Mouse (Mus musculus) ovary, adult 18-20 months (tissue): ENCODE measurements around the gene Eml2.
"Not testable (repeated sequence)": the region's sequence is repeated elsewhere in the genome, so short reads cannot be mapped to it uniquely, and the experiment has no call there.

ENCODE experiments used
- DNase-seq: peaks from one replicate; pipeline ENCODE4 v3.0.0; 2022; ENCODE audit warnings: low spot score, mixed read lengths

Gene Eml2

DNA sequence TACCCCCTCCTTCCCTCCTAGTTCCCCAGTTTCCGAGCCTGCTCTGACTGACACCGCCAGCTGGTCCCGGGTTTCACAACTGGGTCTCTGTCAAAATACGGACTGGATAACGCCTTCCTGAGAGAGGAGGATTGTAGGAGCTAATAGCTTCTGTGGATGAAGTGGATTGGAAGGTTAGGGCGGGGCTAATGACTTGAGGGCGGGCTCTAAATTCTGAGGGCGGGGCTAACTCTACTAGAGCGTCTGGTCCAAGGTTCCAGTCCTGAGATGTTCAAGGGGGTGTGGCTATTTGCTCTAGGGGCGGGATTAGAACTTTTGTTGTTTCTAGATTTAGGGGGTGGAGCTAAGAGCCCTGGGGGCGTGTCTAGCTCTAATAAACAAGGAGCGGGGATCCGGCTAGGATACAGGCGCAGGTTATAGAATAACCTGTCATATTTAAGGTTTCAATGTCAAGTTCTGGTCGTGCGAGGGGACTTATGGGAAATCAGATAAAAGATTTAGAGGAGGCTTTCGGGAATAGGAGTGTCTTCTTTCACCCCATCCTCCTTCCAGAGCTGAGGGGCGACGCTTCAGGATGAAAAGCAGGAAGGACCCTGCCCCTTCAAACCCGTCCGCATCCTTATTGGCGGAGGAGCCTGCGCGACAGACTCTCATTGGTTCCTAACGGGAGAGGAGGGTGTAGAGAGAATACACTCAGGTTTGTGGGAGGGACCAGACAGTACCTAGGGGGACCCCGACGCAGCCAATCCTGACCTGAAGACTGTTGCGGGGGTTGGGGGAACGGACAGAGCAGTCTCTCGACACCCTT is at the start of gene Eml2:
Eml2 (plus strand) TSS at position 714 of the 808 bp plus-strand sequence.
- DNase-seq = no peak

DNA sequence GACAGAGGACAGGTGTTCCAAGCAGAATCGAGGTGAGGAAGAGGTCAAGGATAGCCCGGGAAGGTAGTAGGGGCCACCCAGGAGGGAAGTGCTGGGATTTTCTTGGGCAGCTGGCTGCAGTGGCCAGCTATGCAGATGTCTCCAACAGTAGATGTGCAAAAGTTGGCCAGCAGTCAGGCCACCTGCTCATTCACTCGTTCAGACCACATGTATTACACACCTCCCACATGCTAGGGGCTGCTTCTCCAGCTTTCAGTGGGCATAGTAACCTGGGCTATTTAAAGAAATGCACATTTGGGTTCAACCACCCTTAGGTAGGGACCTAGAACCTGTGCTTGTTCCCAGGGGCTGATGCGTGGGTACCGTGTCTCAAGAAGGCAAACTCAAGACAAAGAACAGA is 48.5 kb upstream of the Eml2 start:
- DNase-seq = no peak

DNA sequence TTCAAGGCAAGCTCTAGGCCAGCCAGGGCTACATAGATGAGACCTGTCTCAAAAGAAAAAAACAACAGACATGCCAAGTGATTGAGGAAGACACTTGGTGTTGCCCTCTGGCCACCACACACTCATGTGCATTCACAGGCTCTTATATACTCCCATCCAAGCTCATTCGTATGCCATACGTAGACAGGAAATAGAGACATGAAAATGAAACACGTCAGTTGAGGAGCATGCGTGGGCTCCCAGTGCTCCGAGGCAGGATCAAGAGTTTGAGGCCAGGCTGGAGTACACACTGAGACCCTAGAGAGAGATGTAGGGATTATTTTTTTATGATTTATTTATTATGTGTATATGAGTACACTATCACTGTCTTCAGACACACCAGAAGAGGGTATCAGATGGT is 46.8 kb upstream of the Eml2 start:
- no peak for DNase-seq

DNA sequence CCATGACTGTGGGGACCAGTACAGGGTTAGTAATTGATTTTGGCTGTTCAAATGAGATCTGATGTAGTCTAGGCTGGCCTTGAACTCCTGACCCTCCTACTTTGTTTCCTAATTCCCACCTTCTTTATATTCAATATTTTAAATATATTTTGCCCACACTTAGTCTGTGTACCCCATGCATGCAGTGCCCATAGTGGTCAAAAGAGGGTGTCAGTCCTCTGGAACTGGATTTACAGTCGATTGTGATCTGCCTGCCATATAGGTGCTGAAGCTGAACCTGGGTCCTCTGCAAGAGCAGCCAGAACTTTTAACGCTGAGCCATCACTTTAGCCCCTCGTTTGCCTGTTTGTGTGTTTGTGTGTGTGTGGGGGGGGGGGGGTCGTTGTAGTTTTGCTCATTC is 45.6 kb upstream of the Eml2 start:
- no peak for DNase-seq

DNA sequence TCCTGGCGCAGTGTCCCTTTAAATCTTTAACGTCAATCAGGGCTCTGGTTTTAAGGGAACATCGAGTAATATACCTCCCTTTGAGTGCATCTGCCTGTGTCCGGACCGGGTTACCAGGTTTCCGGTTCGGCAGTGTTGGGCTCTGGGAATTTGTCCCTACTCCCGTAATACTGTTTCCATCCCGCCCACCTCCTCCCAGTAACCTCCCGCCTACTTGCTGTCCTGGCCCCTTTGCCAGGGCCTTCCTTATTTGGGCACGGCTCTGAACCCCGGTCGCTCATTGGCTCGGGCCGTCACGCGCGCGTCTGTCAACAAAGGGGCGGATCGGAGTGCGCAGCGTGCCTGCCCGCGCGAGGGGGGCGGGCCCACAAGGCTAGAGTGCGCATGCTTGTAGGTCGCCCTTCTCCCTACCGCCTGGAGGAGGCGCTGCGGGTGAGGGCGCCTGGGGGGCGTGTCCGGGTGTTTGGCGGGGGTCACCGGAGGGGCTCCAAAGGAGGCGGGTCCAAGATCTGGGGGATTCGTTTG is 44.8 kb upstream of the Eml2 start:
- DNase-seq = peak; percentile 98

DNA sequence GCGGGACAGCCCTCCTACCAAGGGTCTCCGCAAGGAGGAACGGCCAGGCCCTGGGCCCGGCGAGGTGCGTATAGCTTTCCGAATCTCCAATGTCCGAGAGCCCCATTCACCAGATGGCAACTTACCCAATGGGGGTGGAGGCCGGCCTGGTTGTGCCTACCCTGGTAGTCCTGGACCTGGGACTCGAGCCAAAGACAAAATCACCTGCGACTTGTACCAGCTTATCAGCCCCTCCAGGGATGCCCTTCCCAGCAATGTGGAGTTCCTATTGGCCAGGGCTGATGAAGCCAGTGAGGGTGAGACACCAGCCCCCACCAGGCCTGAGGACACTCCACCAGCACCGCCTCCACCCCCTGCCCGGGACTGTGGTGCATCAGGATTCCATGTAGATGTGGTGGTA is 40.1 kb upstream of the Eml2 start:
- no peak for DNase-seq

DNA sequence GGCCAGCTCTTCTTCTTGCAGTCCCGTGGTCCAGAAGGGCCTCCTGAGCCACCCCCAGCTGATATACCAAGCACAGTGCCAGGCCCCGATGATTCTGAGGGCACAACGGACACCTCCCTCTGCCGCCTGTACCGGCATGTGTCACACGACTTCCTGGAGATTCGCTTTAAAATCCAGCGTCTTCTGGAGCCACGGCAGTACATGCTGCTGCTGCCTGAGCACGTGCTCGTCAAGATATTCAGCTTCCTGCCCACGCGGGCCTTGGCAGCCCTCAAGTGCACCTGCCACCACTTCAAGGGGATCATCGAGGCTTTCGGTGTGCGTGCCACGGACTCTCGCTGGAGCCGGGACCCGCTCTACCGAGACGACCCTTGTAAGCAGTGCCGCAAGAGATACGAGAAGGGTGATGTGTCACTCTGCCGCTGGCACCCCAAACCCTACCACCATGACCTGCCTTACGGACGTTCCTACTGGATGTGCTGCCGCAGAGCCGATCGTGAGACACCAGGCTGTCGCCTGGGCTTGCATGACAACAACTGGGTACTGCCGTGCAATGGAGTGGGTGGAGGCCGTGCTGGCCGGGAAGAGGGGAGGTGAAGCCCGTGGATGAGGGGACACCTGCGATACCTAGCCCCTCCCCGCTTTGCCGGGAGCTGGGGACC is 39.4 kb upstream of the Eml2 start:
- DNase-seq = no peak

DNA sequence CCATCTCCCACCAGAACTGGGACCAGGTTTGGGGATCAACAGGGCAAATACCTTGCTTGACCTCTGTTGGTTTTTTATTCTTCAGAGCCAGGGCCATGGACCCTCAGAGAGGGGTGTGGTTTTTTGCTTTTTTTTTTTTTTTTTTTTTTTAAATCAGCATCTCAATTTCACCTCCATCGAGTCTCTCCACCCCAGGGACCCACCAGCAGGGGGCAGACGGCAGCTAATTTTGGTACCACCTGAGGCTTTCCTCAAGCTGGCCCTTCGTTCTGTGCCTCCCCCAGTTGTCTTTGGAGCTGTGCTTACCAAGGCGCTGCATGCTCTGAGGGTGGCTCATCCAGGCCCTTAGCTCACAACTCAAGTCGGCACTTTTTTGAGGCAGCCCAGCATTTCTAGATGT is 38.8 kb upstream of the Eml2 start:
- no peak for DNase-seq

DNA sequence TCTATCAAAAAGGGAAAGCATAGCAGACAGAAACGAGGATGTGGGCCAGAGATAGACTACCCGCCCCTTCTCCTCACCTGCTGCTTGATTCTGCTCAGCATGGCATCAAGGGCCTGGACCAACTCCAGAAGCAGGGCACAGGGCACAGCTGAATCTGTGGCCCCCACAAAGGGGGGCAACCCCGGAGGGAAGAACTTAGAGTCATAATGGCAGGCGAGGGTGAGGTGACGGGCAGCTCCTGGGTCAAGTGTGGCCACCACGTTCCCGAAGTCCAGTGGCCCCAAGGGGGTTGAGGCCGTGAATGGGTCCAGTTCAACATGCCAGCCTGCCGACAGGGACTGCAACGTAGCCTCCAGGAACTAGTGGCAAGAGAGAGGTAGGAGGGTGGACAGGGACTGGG is 29.4 kb upstream of the Eml2 start:
- DNase-seq = no peak

DNA sequence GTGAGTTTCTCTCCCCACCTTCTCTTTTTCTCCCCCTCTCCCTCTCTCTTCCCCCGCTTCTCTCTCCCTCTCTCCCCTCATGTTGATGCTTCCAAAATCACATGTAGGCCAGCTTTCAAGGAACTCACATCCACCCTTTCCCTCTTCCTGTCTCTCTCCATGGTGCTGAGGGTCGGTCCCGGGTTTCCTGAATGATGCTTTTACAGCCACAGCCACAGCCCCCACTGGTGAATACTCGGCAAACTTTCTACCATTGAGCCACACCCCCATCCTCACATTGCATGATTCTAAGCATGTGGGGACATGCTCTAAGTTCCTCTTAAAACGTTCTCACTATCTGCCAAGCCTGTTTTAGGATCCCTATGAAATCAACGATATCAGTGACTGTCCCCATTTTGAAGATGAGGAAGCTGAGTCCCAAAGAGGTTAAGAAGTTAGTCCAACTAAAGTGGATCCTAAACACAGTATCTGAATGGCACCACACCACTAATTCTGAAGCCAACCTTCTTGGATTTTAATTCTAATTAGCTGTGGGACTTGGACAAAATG is 28.6 kb upstream of the Eml2 start:
- no peak for DNase-seq

DNA sequence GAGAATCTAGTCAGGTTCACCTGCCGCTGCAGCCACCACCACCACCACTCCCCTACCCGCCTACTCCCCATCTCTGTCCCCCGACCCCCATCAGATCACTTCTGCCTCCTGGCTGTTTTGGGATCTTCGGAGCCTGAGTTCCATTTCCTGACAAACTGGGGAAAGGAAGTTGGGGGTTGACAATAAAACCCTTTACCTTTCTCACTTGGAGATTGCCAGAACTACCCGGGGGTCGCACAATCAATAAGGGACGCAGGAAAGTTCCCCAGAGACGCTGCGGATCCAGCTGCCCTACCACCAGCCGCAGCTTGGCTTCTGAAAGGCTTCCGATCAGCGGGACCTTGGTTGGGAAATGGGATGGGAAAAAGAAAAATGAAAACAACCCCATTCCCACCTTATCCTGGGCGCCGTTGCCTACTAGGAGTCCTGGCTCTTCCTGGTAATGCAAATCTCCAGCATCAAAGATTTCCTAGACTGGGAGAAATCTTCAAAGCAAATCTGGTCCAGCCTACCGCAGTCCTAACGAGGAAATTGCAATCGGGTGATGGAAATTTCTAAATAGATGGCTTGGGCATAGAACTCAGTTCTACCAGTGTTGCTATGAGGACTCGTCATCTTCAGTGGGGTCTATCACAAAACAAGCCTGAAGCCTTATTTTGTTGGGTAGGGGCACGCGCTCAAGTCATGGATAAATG is 27.9 kb upstream of the Eml2 start:
- no peak for DNase-seq

DNA sequence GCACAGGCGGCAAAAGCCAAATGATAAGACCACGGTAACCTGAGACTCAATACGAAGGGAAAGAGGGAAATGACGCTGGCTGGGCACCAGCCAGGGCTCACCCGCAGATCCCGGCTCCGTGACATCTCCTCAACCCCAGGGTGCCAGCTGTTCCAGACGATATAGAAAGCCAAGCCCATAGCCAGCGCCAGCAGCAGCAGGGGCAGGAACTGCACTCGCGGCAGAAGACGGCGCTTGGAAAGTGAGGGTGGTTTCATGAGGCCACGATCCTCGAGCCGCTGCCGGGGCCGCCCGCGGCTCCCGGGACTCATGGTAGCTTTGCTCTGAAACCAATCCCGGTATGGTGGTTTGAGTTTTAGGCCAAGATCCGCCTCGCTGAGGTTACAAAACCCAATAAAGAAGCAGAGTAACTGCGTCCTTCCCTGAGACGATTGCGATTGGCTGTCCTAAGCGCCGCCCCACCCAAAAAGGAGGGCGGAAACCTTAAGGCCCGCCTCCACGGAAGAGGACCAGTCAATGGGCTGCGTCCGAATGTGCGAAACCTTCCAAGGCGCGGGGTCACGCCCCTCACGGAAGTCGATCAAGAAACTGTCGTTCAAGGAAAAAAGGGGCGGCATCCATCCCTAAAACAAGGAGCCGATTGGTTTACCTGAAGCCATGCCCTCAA is 27.2 kb upstream of the Eml2 start, which contains the start of gene Qpctl:
Qpctl (minus strand) TSS at position 417 of the 667 bp plus-strand sequence.
- DNase-seq = peak; percentile 99

DNA sequence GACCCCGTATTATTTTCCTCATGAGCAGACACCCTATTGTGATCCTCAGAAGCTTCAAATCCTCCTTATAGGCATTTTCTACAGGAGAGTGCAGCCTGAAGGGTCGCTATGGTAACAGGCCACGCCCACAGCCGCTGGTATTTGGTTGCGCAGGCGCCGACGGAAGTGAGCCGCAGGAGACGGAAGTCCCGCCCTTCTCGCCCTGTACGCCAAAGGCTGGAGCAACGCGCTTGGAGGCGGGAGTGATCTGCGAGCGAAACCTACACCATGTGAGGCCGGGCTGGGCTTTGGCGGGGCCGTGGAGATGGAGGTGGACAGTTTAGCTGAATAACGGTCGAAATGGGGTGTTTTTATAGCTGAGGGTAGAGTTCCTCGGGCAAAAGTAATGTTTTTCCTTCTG is 26.6 kb upstream of the Eml2 start, which contains the start of gene Snrpd2:
Snrpd2 (plus strand) TSS at position 97 of the 400 bp plus-strand sequence.
- peak; percentile 90 for DNase-seq

DNA sequence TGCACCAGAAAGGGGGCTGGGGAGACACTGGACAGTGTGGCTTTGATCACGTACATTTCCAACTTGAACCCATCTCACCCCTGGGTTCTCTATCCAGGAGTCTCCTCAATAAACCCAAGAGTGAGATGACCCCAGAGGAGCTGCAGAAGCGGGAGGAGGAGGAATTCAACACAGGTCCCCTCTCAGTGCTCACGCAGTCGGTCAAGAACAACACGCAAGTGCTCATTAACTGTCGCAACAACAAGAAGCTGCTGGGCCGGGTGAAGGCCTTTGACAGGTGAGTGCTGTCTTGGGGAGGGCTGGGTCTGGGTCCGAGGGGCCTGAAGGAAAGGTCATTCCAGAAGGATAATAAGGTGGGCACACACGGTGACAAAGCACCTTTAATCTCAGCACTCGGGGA is 25.1 kb upstream of the Eml2 start:
- DNase-seq = not testable (repeated sequence)

DNA sequence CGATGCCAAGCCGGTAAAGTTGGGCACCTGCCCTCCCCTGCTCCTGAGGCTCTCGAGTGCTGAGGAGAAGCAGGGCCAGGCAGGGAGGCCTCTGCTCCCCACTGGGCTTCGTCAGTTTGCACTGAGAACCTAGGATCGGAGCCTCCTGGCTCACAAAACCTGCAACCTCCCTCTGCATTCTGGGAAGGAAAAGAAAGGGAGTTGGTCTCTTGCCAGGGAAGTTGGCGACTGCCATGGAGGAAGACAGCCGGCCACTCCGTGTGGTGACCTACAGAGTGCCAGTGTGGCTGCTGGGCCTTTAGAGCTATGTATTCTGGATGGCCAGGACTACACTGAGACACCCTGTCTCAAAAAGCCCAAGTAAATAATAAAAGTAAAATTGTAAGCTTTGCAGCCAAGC is 21.4 kb upstream of the Eml2 start:
- no peak for DNase-seq

DNA sequence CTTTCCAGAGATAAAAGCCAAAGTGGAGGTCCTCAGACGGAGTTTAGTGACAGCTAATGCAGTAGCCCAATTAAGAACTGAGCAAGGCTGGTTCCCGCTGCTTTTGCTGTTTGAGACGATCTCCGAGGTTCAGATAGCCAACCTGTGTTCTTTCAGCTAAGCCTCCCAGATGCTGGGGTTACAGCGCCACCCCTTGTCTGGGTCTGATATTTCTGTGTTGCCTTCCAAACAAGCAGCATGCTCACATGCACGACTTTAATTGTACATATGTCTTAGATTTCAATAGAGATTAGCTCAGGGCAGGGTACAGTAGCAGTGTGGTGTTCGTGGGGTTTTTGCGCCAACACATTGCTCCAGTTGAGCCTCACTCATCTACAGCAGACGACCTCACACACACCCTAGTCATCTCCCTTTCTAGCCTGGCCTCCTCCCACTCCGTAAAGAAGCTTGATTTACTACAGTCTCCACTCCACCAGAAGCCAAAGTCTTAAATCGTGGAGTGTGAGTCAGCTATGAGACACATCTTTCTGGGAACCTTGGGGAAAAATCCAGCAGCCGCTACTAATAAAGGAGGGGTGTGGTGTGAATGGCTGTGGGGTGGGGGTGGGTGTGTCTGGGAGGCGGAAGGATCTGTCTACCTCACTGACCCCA is 20.3 kb upstream of the Eml2 start:
- DNase-seq = no peak

DNA sequence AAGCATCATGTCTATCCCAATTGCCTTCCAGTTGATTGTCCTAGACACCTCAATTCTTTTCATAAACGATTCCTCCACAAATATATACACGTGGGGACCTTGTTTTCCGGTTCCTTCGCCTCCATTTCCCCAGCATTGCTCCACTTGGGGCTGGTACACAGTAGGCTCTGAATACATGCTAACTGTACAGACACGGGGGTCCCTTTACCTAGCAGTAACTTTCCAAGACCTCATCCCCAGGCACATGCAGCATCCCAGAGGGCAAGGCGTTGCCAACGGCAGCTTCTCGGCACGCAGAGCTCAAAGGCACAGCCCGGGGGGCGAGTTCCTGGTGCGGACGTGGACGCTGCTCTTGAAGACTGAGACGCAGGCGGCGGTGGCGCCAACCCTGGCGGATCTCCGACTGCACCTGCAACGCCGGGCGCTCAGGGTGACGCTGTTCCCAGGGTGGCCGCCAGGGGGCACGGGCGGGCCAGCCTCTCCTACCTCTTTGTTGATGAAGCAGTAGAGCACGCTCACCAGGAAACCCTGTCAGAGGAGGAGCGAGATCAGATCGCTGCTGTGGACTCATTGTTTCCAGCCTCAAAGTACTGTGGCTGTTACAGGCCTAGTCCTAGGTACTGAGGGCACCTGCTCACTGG is 18.9 kb upstream of the Eml2 start:
- peak; percentile 71 for DNase-seq

DNA sequence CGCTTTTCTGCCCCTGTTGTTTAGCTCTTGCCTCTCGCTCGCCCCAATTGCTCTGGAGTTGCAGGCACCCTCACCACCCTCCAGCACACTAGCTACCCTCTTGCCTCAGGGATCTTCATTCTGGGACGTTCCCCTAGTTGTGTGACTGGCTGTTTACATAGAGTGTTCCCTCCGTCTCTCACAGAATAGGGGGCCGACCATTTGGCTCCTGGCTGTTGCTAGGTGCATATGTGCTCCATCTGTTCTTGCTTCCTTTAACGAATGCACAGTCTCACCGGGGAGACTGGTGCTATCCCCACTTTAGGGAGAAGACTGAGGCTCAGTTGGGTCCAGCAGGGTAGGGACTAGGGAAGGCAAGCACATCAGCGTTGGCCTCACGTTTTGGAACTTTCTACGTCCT is 17.6 kb upstream of the Eml2 start:
- DNase-seq = no peak

DNA sequence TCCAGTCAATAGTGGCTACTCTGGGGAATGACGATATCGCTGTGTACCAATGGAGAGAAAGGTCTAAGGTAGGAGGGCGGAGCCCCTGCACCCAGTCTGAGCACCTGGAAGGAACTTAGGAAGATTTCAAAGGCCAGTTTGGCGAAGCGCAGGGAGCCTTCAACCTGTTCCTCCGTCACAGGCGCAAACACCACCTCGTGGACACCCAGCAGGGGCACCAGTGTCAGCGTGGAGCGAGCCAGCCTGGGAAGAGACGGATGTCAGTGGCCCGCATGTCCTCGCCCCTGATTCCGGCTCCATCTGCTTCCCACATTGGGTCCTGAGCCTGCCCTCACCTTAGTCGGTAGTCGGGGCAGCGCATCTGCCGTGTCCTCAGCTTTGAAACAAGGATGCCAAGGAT is 16.8 kb upstream of the Eml2 start:
- DNase-seq = no peak

DNA sequence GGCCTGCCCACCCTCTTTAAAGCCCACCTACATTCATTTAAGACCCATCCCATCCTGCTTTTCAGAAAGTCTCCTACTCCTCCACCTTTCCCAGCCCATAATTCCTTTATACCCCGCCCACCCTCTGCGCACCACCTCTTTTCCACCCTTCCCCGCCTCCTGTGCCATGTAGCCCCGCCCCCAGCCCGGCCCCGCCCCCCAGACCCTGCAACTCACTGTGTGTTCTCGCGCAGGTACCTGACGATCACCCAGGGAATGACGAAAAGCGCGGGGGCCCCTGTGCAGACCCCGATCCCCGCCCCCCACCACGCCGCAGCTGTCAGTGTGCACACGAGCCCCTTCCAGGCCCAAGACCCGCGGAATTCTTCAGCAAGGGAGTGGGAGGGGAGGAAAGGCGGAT is 16.1 kb upstream of the Eml2 start:
- DNase-seq = no peak

DNA sequence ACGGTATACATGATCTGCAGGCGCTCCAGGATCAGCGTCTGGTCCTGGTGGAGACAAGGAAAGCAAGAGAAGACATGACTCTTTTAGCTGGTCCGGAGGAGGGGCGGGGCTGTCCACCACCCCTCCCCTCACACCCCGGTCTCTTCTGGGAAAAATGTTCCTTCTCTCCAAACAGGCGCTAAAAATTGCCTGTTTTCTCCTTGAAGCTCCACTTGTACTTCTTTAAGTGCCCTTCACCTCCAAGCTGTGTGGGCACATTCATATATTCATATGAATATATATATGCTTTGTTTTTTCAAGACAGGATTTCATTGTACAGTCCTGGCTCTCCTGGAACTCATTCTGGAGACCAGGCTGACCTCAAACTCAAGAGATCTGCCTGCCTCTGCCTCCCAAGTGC is 13.3 kb upstream of the Eml2 start:
- no peak for DNase-seq
